Mouse (Mus musculus) heart, postnatal 0 days (tissue): ENCODE results near the gene Neurod6. TPM values are rescaled to one million over a fixed set of nuclear protein-coding genes. Genes with fewer than 3 reads are reported as not detected.

Source experiments
- ATAC-seq: fragments of 200-750 bp; cut with Nextera tagmentation; 2 replicates; pipeline ENCODE4 v1.8.0; 2017; ENCODE audit warnings: low read depth, moderate number of reproducible peaks, moderate library complexity; ENCODE audit not compliant: insufficient read depth
- DNase-seq: peaks from one replicate; pipeline ENCODE4 v3.0.0-alpha.2; 2016; ENCODE audit warnings: low spot score
- H3K27ac ChIP-seq: fragments of 300-500 bp; sonication (generic); 2 replicates; pipeline ENCODE4 v1.5.1; 2014; ENCODE audit warnings: low read depth, mild to moderate bottlenecking
- H3K27me3 ChIP-seq: fragments of 300-500 bp; sonication (generic); 2 replicates; pipeline ENCODE4 v1.6.1; 2014; ENCODE audit warnings: low read length, mixed read lengths; ENCODE audit not compliant: control insufficient read depth, insufficient read depth
- H3K36me3 ChIP-seq: fragments of 300-500 bp; sonication (generic); replicated peaks from 2 replicates; pipeline ENCODE4 v1.6.1; 2014; ENCODE audit warnings: low read length, mixed read lengths; ENCODE audit not compliant: control insufficient read depth, insufficient read depth
- H3K4me1 ChIP-seq: fragments of 300-500 bp; sonication (generic); 2 replicates; pipeline ENCODE4 v1.6.1; 2014; ENCODE audit warnings: antibody characterized with exemption; ENCODE audit not compliant: control insufficient read depth, insufficient read depth
- H3K4me2 ChIP-seq: fragments of 300-500 bp; sonication (generic); 2 replicates; pipeline ENCODE4 v1.6.1; 2014; ENCODE audit warnings: low read depth, mild to moderate bottlenecking, low read length, moderate library complexity
- H3K4me3 ChIP-seq: fragments of 300-500 bp; sonication (generic); 2 replicates; pipeline ENCODE4 v1.5.1; 2014; ENCODE audit warnings: low read depth, low read length
- H3K9ac ChIP-seq: fragments of 300-500 bp; sonication (generic); replicated peaks from 2 replicates; pipeline ENCODE4 v1.6.1; 2014; ENCODE audit warnings: low read depth, low read length, mixed read lengths
- H3K9me3 ChIP-seq: fragments of 300-500 bp; sonication (generic); replicated peaks from 2 replicates; pipeline ENCODE4 v1.6.1; 2016; ENCODE audit warnings: low read length; ENCODE audit not compliant: control insufficient read depth
- CTCF ChIP-seq: IDR thresholded peaks from 2 replicates; pipeline ENCODE4 v1.5.1; 2016; ENCODE audit warnings: antibody characterized with exemption, control low read depth, low read depth
- EP300 ChIP-seq: IDR thresholded peaks from 2 replicates; pipeline ENCODE4 v1.6.1; 2016; ENCODE audit warnings: antibody characterized with exemption, low read depth
- WGBS: fragments of 180-500 bp; shearing (Covaris S2); extraction: QIAGEN DNeasy Blood & Tissue Kit; methylation state at CpG from one replicate; pipeline ENCODE4 v1.1.7; 2014; 5-methylcytosine and 5-hydroxymethylcytosine counted together
- polyA plus RNA-seq: library from polyadenylated mRNA; unstranded; fragments of >200 nt; fragmentation: Nextera tagmentation; extraction: Ambion mirVana; gene quantifications from 2 replicates; pipeline ENCODE4 v1.2.1, GENCODE M21; 2015
- total RNA-seq: library from RNA; depleted of rRNA; stranded (reverse); fragments of >200 nt; gene quantifications from 2 replicates; pipeline ENCODE4 v1.2.3, GENCODE M21; 2014; ENCODE audit warnings: low replicate concordance

The Neurod6 gene
- total and polyA plus RNA-seq, 2 experiments from 2014 or later, result not detected

GRCm38 (mm10) chr6:55649996-55650395 lies 31.1 kb downstream of the Neurod6 start:
- ATAC-seq (no peak), DNase-seq (no peak)
- Histone ChIP-seq H3K27ac (no peak overlapping the region), H3K4me2 (0 out of 2 replicates have a peak overlapping the region, but pooled peaks have one; percentile 0), H3K9me3 (no peaks in the 10 kb centered on the region), H3K4me1 (peaks cover 13% of the 10 kb centered on the region), H3K36me3 (no peaks in the 10 kb centered on the region), H3K27me3 (peaks cover 17% of the 10 kb centered on the region), H3K9ac (no peak overlapping the region), H3K4me3 (no peak overlapping the region)
- TF ChIP-seq CTCF, result no peak
- no peak for TF ChIP-seq EP300
- 16% methylated on average over 3 of the region's 3 CpGs for WGBS

DNA sequence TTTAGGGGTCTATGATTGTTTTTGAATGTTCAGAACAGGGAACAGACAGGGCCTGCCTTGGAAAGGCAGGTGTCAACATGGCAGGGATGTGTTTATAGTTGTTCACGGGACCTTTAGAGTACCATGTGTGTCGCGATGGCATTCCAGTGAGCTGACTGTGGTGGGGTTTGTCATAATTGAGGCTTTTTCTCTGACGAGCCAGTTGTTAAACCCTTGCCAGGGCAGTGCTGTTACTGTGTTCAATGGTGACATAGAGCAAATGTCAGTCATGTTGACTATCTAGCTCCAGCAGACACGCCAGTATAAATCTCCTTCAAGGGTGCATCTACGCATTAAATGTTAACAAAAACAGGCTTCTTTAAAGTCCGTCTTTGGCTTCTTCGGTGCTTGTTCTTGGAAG lies 31.5 kb downstream of the Neurod6 start:
- Histone ChIP-seq H3K4me3 (no peak overlapping the region), H3K36me3 (no peaks in the 10 kb centered on the region), H3K4me2 (no peak overlapping the region), H3K9ac (no peak overlapping the region), H3K27me3 (peaks cover 17% of the 10 kb centered on the region), H3K9me3 (no peaks in the 10 kb centered on the region), H3K4me1 (peaks cover 13% of the 10 kb centered on the region), H3K27ac (no peak overlapping the region)
- DNase-seq (no peak), ATAC-seq (no peak)
- WGBS, result 51% methylated on average over 8 of the region's 8 CpGs
- TF ChIP-seq CTCF, result no peak
- no peak for TF ChIP-seq EP300

DNA sequence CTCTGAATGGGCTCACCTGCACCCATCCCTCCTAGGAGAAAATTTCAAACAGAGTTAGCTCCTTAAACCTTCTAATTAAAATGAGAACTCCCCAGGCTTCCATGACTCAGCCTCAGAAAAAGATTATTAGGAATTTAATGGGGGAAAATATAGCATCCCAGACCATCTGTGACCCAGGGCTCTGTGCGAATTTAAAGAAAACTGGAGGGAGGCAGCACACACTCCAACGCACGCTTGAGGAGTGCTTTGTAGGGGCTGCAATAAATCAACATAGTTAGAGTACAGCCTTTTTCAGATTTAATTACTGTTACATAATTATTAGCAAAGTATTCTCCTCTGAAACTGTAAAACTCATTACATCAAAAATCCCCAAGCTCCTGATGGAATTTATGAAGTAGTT lies 32.2 kb downstream of the Neurod6 start:
- Histone ChIP-seq H3K36me3 (no peaks in the 10 kb centered on the region), H3K9ac (no peak overlapping the region), H3K27me3 (peaks cover 17% of the 10 kb centered on the region), H3K4me2 (no peak overlapping the region), H3K4me1 (peaks cover 13% of the 10 kb centered on the region), H3K9me3 (no peaks in the 10 kb centered on the region), H3K27ac (no peak overlapping the region), H3K4me3 (no peak overlapping the region)
- 81% methylated on average over 3 of the region's 3 CpGs for WGBS
- ATAC-seq (no peak), DNase-seq (no peak)
- TF ChIP-seq EP300 (no peak), CTCF (no peak)

DNA sequence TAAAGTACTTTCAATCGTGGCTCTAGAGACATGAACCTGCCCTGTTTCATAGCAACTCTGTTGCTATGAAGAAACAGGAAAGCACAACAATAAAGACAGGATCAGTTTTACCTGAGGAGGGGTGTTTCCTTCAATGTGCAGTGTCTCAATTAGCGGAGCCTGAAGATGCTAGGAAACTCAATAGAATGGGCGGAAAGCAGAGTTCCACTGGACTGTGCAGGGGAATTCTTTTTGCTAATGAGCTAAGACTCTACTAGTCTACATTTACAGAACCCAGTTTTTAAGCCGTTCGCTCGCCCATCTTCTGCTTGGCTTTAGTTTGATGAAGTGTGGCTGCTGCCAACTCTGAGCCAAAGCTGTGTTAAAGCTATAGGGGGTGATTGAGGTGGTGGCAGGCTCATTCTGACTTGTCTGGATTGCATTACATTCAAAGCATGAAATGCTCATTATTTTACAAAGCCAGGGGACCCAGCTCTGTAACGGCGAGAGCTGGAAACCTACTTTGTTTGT lies 33.2 kb downstream of the Neurod6 start:
- Histone ChIP-seq H3K36me3 (no peaks in the 10 kb centered on the region), H3K4me3 (no peak overlapping the region), H3K27ac (no peak overlapping the region), H3K9me3 (no peaks in the 10 kb centered on the region), H3K27me3 (peaks cover 17% of the 10 kb centered on the region), H3K9ac (no peak overlapping the region), H3K4me2 (no peak overlapping the region), H3K4me1 (peaks cover 13% of the 10 kb centered on the region)
- 72% methylated on average over 8 of the region's 8 CpGs for WGBS
- TF ChIP-seq CTCF (no peak), EP300 (no peak)
- ATAC-seq (no peak), DNase-seq (no peak)

GRCm38 (mm10) chr6:55646824-55647560 lies 34.1 kb downstream of the Neurod6 start:
- H3K9me3 ChIP-seq, result no peaks in the 10 kb centered on the region
- no peak overlapping the region for H3K9ac ChIP-seq
- peaks cover 17% of the 10 kb centered on the region for H3K27me3 ChIP-seq
- H3K4me2 ChIP-seq, result no peak overlapping the region
- TF ChIP-seq CTCF, result no peak
- no peak for TF ChIP-seq EP300
- peaks cover 13% of the 10 kb centered on the region for H3K4me1 ChIP-seq
- no peak overlapping the region for H3K27ac ChIP-seq
- H3K36me3 ChIP-seq, result no peaks in the 10 kb centered on the region
- no peak overlapping the region for H3K4me3 ChIP-seq
- DNase-seq (no peak), ATAC-seq (no peak)
- 22% methylated on average over 9 of the region's 9 CpGs for WGBS
